Mouse (Mus musculus) erythroblast, embryonic 14.5 days (primary cell): Measurements from ENCODE around the gene Agpat1. TPM values are rescaled to one million over a fixed set of nuclear protein-coding genes. Genes with fewer than 3 reads are reported as not detected.

ENCODE experiments used
- H3K27me3 ChIP-seq: 2 replicates; pipeline ENCODE4 v1.6.1; 2012; ENCODE audit warnings: inconsistent platforms; ENCODE audit not compliant: control insufficient read depth
- H3K36me3 ChIP-seq: 2 replicates; pipeline ENCODE4 v1.6.1; 2012; ENCODE audit warnings: mild to moderate bottlenecking, inconsistent platforms; ENCODE audit not compliant: control insufficient read depth
- H3K4me1 ChIP-seq: 2 replicates; pipeline ENCODE4 v1.6.1; 2012; ENCODE audit warnings: inconsistent platforms; ENCODE audit not compliant: control insufficient read depth
- H3K4me3 ChIP-seq: replicated peaks from 2 replicates; pipeline ENCODE3; 2012; ENCODE audit warnings: moderate library complexity, mild to moderate bottlenecking, inconsistent platforms
- H3K9me3 ChIP-seq: 2 replicates; pipeline ENCODE4 v1.6.1; 2012; ENCODE audit warnings: low read length, inconsistent platforms, mixed read lengths; ENCODE audit not compliant: control insufficient read depth
- GATA1 ChIP-seq: IDR thresholded peaks from 2 replicates; pipeline ENCODE4 v1.6.1; 2012; ENCODE audit warnings: low read length, inconsistent platforms, mixed read lengths
- TAL1 ChIP-seq: IDR thresholded peaks from 3 replicates; pipeline ENCODE4 v1.6.1; 2012; ENCODE audit warnings: low read length, inconsistent platforms, mixed read lengths
- polyA plus RNA-seq: library from polyadenylated mRNA; stranded (reverse); fragments of >175 nt; gene quantifications from 2 replicates; pipeline ENCODE4 v1.2.3, GENCODE M21; 2012

Gene Agpat1
- polyA plus RNA-seq, 1 experiment, result 18.7 TPM

GRCm38 (mm10) chr17:34589681-34590101, 14.4 kb upstream of the Agpat1 start, which contains the start of gene Gpsm3:
Gene Gpsm3, plus strand, starts transcription at chr17:34589806.
- peaks cover 10% of the 10 kb centered on the region for H3K36me3 ChIP-seq
- no peaks in the 10 kb centered on the region for H3K9me3 ChIP-seq
- H3K4me1 ChIP-seq, result peaks cover 79% of the 10 kb centered on the region
- no peak within 1 kb of the TSS for H3K4me3 ChIP-seq
- H3K27me3 ChIP-seq, result peaks cover 26% of the 10 kb centered on the region
- TF ChIP-seq TAL1 (no peak), GATA1 (no peak)

- no peaks in the 10 kb centered on the region for H3K9me3 ChIP-seq
- TF ChIP-seq GATA1, result no peak
- TF ChIP-seq TAL1, result no peak
- H3K4me1 ChIP-seq, result peaks cover 81% of the 10 kb centered on the region
- H3K4me3 ChIP-seq, result no peak overlapping the region
- H3K27me3 ChIP-seq, result peaks cover 26% of the 10 kb centered on the region
- H3K36me3 ChIP-seq, result peaks cover 15% of the 10 kb centered on the region
Observed at GRCm38 (mm10) chr17:34590154-34590987, 13.7 kb upstream of the Agpat1 start.

- peak within 1 kb of the TSS; percentile 74 for H3K4me3 ChIP-seq
- no peaks in the 10 kb centered on the region for H3K9me3 ChIP-seq
- no peak for TF ChIP-seq TAL1
- TF ChIP-seq GATA1, result no peak
- H3K4me1 ChIP-seq, result peaks cover 80% of the 10 kb centered on the region
- peaks cover 22% of the 10 kb centered on the region for H3K36me3 ChIP-seq
- peaks cover 20% of the 10 kb centered on the region for H3K27me3 ChIP-seq
Observed at GRCm38 (mm10) chr17:34591029-34591993, 12.8 kb upstream of the Agpat1 start, which contains the start of gene Pbx2. Gene Pbx2, plus strand, starts transcription at chr17:34591266.

GRCm38 (mm10) chr17:34591994-34592375, 12.1 kb upstream of the Agpat1 start:
- peaks cover 15% of the 10 kb centered on the region for H3K27me3 ChIP-seq
- peaks cover 22% of the 10 kb centered on the region for H3K36me3 ChIP-seq
- peaks cover 75% of the 10 kb centered on the region for H3K4me1 ChIP-seq
- no peak for TF ChIP-seq GATA1
- peak overlapping the region; percentile 74 for H3K4me3 ChIP-seq
- no peaks in the 10 kb centered on the region for H3K9me3 ChIP-seq

- H3K9me3 ChIP-seq, result no peaks in the 10 kb centered on the region
- no peak for TF ChIP-seq GATA1
- H3K4me1 ChIP-seq, result peaks cover 76% of the 10 kb centered on the region
- H3K27me3 ChIP-seq, result peaks cover 17% of the 10 kb centered on the region
- H3K36me3 ChIP-seq, result peaks cover 22% of the 10 kb centered on the region
- H3K4me3 ChIP-seq, result peak overlapping the region; percentile 74
Observed at GRCm38 (mm10) chr17:34592581-34593549, 11.2 kb upstream of the Agpat1 start.

GRCm38 (mm10) chr17:34593752-34594525, 10.1 kb upstream of the Agpat1 start:
- peak overlapping the region; percentile 74 for H3K4me3 ChIP-seq
- H3K4me1 ChIP-seq, result peaks cover 70% of the 10 kb centered on the region
- H3K27me3 ChIP-seq, result peaks cover 15% of the 10 kb centered on the region
- H3K36me3 ChIP-seq, result peaks cover 22% of the 10 kb centered on the region
- H3K9me3 ChIP-seq, result no peaks in the 10 kb centered on the region
- TF ChIP-seq TAL1 (no peak), GATA1 (no peak)

- Histone ChIP-seq H3K4me3 (no peak overlapping the region), H3K4me1 (peaks cover 64% of the 10 kb centered on the region), H3K36me3 (peaks cover 39% of the 10 kb centered on the region)
Observed at GRCm38 (mm10) chr17:34596098-34596497, 8.0 kb upstream of the Agpat1 start.

More at GRCm38 (mm10) chr17:34596098-34596497, 8.0 kb upstream of the Agpat1 start:
- Histone ChIP-seq H3K9me3 (no peaks in the 10 kb centered on the region), H3K27me3 (peaks cover 2% of the 10 kb centered on the region; the same call in 1 of the 2 replicates)
- no peak for TF ChIP-seq GATA1
- no peak for TF ChIP-seq TAL1
